Mouse (Mus musculus) cerebellum, postnatal 36 days (tissue): Measurements from ENCODE around the gene Tll2.

Source experiments
- DNase-seq, 2 experiments: peaks; one replicate each; pipeline ENCODE4 v3.0.0; 2021 to 2022; ENCODE audit warnings: mixed read lengths in 2 of 2

The Tll2 gene

GRCm38 (mm10) chr19:41154681-41155080 is 52.0 kb downstream of the Tll2 start:
- no peak for DNase-seq

GRCm38 (mm10) chr19:41152462-41152861 is 54.2 kb downstream of the Tll2 start:
- no peak for DNase-seq

- no peak for DNase-seq
Measured at GRCm38 (mm10) chr19:41152016-41152370, 54.6 kb downstream of the Tll2 start.

- no peak for DNase-seq
Measured at GRCm38 (mm10) chr19:41151321-41152015, 55.2 kb downstream of the Tll2 start.

- no peak for DNase-seq
Measured at GRCm38 (mm10) chr19:41140961-41141360, 65.7 kb downstream of the Tll2 start.

GRCm38 (mm10) chr19:41139629-41140028 is 67.0 kb downstream of the Tll2 start:
- DNase-seq: no peak

- DNase-seq: no peak
Measured at GRCm38 (mm10) chr19:41123009-41123408, 83.6 kb downstream of the Tll2 start.

GRCm38 (mm10) chr19:41119924-41120323 is 86.7 kb downstream of the Tll2 start:
- DNase-seq: no peak

GRCm38 (mm10) chr19:41118346-41118745 is 88.3 kb downstream of the Tll2 start:
- DNase-seq: no peak

GRCm38 (mm10) chr19:41117334-41117733 is 89.3 kb downstream of the Tll2 start:
- DNase-seq: peak; percentile 55 to 68

- no peak for DNase-seq
Measured at GRCm38 (mm10) chr19:41114611-41115010, 92.0 kb downstream of the Tll2 start.

- no peak for DNase-seq
Measured at GRCm38 (mm10) chr19:41113911-41114531, 92.6 kb downstream of the Tll2 start.

- DNase-seq: no peak
Measured at GRCm38 (mm10) chr19:41112609-41113008, 94.0 kb downstream of the Tll2 start.

GRCm38 (mm10) chr19:41109991-41110390 is 96.6 kb downstream of the Tll2 start:
- DNase-seq: peak in 1 of 2 experiments; percentile 29

- DNase-seq: no peak
Measured at GRCm38 (mm10) chr19:41109496-41109895, 97.1 kb downstream of the Tll2 start.

GRCm38 (mm10) chr19:41108666-41109065 is 98.0 kb downstream of the Tll2 start:
- no peak for DNase-seq

GRCm38 (mm10) chr19:41107530-41107929 is 99.1 kb downstream of the Tll2 start:
- no peak for DNase-seq

- peak; percentile 28 to 45 for DNase-seq
Measured at GRCm38 (mm10) chr19:41104922-41105321, 101.7 kb downstream of the Tll2 start.

GRCm38 (mm10) chr19:41101390-41101789 is 105.2 kb downstream of the Tll2 start:
- DNase-seq: peak; percentile 94 to 95

- peak; percentile 44 to 49 for DNase-seq
Measured at GRCm38 (mm10) chr19:41100863-41101262, 105.8 kb downstream of the Tll2 start.

GRCm38 (mm10) chr19:41097038-41097437 is 109.6 kb downstream of the Tll2 start:
- no peak for DNase-seq

GRCm38 (mm10) chr19:41091901-41092300 is 114.7 kb downstream of the Tll2 start:
- no peak for DNase-seq

GRCm38 (mm10) chr19:41089833-41090232 is 116.8 kb downstream of the Tll2 start:
- peak; percentile 63 to 74 for DNase-seq

GRCm38 (mm10) chr19:41088491-41088890 is 118.1 kb downstream of the Tll2 start:
- DNase-seq: no peak

- DNase-seq: no peak
Measured at GRCm38 (mm10) chr19:41087901-41088300, 118.7 kb downstream of the Tll2 start.
